Mouse (Mus musculus): ENCODE data around the gene Slc35f2.

- no peak for TF ChIP-seq CTCF (IDR thresholded peaks at IDR 0.05; ENCODE audit: insufficient read depth, low read depth, low read length)
- TF ChIP-seq POLR2A (IDR thresholded peaks at IDR 0.05; ENCODE audit: insufficient read depth, low read depth, low read length), result no peak
These were observed 15.4 kb downstream of the Slc35f2 start for GRCm38 (mm10) chr9:53786561-53787407.
